Mouse (Mus musculus): Measurements from ENCODE around the gene Cib3.

The Cib3 gene

DNA sequence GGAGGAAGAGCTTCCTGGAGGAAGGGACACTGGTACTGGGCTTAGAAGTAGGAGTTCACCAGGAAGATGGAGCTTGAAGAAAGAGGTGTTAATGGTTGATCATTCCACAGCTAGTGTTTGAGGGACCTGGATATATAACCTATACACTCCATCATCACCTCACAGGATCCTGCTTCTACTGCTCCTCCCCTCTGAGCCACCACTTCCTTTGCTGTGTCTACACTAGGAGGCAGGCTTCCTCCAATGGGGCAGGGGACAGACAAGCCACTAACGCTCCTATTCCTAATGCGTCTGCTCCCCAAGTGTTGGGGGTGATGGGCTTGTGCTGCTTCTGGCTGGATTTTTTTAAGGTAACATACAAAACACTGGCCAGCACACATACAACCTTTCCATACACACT is 1.9 kb downstream of the Cib3 start:
- no peak for DNase-seq (ENCODE audit: low spot score)

DNA sequence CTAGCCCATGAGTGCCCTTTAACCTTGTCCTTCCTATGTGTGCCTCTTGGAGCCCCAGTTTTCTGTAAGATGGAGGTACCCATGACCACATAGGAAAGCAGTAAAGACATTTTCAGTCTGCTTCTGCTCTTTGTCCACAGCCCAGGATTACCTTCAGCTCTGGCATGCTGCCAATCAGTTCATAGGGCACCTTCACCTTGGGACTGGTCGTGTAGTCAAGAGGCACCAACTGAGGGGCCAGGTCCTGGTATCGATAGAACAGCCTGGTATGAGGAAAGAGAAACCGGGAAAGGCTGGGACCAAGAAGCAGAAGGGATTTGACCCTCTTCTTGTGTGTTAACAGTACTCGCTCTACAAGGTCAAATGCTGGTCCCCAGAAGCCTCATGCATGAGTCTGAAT is 2.4 kb downstream of the Cib3 start:
- no peak for DNase-seq (ENCODE audit: low spot score)

DNA sequence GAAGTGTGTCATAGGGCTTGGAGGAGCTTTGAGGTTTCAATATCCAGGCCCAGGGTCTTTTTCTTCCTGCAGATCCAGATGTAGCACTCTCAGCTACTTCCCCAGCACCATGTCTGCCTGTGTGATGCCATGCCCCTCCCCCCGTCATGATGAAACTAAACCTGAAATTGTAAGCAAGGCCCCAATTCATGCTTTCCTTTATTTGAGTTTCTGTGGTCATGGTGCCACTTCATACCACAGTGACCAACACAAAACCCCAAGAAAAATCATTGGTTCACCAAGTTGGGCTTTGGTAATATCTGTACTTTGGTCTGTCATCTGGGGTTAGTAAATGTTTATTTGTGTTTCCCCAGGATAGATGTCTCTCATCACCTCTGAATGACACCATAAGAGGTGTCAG is 4.1 kb downstream of the Cib3 start:
- no peak for DNase-seq (ENCODE audit: low spot score)

DNA sequence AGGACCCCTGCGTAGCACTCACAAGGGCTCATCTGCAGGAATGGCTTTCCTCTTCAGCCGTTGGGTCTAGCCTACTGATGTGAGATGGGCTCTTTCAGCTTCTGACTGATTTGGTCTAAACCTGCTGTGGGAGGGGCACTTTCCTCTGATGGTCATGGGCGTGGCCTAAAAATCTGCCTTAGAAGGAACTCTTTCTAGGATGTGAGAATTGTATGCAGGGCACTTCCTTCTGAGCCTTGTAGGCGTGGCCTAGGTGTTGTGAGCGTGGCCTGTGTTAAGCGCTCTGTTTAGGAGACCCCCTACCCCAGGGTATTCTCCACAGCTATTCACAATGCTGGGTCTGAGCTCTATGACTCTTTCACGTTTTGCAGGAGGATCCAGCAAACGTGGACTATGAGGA is 14.6 kb downstream of the Cib3 start:
- DNase-seq (ENCODE audit: low spot score), result no peak

DNA sequence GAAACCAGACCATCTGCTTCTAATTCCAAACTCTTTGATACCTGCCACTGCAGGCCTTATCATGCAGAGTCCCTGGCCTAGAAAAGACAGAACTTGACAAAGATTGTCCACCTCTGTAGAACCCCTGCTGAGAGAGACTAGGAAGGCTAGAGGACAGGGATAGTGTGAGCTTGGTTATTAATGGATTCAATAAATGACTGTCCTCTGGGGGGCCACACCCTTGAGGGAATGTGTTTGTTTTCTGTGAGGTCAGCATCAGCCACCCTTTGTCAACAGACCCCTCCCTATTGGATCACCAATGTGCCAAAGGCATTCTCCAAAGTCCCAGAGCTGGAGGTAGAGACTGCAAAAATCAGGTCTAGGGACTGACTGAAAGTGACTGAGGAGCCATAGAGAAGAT is 20.6 kb downstream of the Cib3 start:
- no peak for DNase-seq (ENCODE audit: low spot score)

DNA sequence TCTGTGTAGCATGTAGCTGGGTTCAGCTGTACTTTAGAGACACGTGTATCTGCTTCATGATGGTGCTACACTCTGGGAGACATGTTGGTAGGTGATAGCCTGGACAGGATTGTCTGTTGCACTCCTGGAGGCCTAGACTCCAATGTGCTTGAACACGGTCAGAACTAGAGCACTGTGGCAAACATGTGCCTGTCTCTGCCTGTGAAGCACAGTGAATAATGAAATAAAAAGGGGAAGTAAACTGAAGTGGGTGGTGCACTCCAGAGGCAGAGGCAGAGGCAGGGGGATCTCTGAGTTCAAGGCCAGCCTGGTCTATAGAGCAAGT is 22.5 kb downstream of the Cib3 start:
- DNase-seq (ENCODE audit: low spot score), result no peak

DNA sequence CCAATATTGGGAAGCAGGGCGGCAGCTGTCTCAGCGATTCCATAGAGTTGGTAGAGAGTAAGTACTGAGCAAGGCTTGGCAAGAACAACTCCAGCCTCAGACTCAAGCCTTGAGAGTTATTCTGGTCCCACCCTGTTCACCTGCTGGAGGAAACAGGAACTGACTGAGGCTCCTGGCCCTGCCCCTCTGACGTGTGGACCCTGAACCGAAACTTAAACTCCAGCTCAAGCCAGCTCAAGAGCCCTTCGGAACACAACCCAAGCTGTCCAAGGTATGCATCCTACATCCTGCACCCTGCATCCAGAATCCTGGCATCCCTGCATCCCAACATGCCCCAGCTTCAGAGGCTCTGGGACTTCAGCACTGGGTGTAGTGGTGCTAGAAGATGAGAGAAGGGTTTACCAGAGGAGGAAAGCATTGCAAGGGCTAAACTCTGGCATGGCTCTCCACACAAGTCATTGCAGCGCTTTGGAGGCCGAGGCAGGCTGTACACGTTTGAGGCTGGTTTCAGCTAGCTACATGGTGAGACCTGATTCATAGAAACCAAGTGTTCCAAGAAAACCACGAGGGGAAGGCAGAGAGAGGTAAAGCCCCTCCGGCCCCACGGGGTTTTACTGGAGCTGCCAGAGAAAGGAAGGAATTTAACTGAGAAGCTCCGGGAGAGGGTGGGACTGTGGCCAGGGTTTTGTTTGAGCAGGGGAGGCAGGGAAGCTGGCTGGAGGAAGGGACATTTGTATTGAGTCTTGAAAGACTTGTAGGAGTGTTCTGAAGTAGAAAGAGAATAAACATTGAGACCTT is 23.0 kb downstream of the Cib3 start, which contains the start of gene Hsh2d:
Gene Hsh2d (plus strand): TSS at position 222 of the 798 bp plus-strand sequence.
- DNase-seq (ENCODE audit: low spot score), result no peak

DNA sequence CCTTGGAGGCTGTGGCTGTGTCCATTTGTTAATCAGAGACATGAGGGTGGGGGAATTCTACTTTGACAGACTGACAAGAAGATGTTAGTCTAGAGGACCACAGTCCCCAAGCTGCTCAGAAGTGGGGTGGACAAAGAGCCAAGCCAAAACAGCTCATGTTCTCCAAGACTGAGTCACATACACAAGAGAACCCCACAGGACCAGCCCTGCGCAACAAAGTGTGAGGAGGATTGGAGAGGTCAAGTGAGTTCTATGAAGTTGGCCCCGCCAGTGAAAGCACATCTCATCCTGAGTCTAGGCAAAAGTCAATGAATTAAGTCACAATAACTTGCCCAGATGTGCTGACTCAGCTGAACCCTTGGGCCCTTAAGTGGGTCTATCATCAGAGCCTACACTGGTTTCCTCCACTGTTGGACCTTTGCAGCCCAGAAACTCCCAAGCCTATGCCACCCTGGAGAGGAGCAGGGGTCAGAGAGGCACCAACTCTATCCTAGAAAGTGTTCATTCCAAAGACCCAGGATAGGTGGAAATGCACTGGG is 24.8 kb downstream of the Cib3 start:
- DNase-seq (ENCODE audit: low spot score), result no peak

DNA sequence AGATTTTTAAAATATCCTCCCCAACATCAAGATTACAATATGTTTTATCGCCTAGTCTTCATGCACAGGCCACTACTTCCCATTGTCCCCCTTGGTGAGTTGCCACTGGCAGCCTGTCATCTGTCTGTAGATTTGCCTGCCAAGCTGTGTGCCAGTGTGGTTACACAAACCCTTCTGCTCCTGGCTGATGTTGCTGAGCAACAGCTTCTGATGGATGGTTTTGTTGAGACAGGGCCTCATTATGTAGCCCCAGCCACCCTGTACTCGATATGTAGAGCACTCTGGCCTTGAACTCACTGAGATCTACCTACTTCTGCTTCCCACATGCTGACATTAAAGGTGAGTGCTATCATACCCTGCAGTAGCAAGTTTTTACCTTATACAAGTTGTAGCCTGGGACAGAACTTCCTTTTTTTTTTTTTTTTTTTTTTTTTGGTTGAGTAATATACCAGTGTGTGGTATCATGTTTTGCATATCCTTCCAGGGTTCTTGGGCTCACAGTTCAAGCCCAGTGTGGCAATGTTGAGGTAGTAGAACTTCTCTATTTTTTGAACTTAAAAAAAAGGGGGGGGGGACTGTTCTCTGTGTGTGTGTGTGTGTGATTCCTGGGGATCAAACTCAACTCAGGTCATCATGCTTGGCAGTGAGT is 29.0 kb downstream of the Cib3 start:
- DNase-seq (ENCODE audit: low spot score), result no peak

DNA sequence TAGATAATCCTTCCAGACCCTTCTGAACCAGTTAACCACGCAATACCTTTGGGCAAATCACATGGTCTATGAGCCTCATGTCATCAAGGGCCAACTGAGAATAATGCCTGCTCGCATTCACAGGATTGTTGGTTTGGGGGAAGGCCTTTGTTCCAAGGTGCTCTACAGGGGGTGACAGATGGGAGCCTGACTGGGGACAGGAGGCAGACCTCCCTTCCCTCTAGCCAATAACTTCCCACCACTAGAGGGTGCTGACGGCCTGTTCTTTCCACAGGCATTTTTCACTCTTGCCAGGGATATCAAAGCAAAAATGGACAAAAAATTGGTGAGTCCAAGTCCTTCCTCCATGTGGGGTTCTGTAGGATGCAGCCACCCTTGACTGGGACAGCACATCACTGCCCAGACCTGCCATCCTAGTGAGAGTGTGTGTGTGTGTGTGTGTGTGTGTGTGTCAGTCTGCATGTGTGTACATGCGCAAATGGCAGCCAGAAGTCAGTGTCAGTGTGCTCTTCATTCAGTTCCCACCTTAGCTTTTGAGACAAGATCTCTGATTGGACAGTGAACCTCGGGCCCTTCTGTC is 35.2 kb downstream of the Cib3 start:
- peak; percentile 15 for DNase-seq (ENCODE audit: low spot score)

DNA sequence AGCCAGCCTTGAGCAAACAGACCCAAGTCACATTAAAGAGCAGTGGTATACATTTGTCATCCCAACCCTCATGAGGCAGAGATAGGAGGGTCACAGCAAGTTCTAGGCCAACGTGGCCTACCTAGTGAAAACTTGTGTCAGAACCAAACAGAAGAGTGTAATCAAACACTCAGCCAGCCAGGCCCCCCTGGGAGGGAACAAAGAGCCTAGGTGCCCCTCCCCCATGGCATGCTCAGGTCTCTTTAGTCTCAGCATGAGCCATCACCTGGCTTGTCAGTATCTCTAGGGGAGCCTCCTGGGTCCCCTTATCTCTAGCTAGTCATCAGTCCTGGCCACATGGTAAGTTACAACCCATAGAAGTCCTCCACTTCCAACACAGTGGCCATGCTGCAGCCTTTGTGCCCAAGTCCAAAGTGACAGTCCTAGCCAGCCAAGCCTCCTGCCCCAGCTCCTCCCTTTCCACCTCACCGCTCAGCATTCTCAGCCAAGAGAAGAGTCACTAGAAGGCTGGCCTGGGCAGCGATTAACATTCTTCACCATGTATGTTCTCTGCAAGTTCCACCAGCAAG is 42.9 kb downstream of the Cib3 start:
- no peak for DNase-seq (ENCODE audit: low spot score)

DNA sequence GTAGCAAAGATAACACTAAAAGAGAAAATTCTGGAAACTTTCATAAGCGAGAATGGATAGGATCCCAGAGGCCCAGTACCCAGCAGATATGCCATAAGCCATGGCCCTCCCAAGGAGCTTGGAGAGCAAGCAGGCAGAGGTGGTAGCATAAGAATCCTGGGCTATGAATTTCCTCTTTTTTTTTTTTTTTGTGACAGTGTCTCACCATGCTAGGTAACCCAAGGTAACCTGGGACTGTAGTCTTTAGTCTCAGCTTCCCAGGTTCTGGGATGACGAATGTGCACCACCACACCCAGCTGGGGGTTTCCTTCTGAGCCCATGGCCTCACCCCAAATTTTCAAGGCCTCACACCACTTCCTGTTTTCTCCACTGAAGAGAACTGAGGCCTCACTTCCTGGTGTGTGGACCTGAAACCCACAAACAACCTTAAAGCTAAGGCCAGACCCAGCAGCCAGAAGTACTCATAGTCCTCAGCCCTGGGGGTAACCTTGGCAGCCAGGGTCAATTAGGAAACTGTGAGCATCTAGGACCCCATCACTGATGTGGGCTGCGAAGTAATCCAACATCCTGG is 43.5 kb downstream of the Cib3 start:
- DNase-seq (ENCODE audit: low spot score), result no peak

DNA sequence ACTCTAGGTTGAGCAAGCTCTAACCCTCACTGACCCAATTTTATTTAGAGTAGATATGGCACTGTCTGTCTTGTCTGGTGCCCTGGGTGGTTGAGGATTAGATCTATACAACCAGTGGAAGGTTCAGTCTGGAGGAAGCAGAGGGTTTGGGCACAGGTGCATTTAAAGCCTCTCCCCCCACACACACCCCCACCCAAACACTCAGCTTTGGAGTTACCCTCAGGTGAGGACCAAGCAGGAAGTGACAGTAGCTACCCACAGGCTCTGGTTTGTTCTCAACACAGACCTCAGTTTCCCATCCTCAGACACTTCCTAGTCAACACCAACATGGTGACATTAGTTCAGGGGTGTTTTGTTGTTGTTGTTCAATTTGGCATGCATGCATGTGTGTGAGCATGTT is 49.8 kb downstream of the Cib3 start:
- DNase-seq (ENCODE audit: low spot score), result no peak

DNA sequence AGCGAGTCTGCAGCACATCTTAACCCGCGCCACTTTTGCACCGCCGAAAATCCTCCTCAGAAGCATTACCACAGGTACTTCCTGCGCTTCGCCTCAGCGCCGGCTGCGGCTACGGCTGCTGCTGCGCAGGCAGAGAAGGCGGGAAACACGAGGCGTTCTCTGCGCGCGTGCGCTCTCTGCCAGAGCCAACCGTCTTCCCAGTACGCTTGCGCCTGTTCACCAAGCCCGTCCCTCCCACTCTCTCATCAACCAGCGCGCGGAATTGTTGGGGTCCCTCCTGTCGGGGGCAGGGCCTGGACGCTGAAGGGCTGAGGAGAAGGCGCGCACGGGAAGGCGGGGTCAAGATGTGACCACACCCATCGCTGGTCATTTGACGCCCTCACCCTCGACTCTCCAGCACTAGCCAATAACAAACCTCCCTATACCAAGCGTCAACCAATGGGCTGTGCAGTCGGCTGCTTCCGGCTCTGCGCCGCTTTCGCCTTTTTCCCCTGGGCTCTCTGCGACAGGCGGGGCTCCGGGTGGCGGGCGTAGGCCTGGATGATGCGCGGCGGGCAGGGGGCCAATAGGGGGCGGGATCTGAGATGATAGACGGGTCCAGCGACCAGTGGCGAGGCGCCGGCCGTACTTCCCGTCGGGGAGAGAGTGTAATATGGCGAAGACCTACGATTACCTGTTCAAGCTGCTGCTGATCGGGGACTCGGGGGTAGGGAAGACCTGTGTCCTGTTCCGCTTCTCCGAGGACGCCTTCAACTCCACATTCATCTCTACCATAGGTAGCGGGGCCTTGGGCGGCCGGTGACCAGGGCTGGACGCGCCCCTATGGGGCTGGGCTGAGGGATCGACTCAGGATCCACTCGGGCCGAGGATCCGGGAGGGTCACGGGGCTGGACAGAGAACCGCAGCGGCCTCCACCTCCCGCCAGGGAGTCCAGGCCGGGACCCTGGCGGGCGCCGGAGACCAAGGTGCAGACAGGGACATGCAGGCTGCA is 51.6 kb downstream of the Cib3 start, which contains the start of gene Rab8a:
Gene Rab8a (plus strand): TSS at position 494 of the 991 bp plus-strand sequence.
- peak; percentile 100 for DNase-seq (ENCODE audit: low spot score)

DNA sequence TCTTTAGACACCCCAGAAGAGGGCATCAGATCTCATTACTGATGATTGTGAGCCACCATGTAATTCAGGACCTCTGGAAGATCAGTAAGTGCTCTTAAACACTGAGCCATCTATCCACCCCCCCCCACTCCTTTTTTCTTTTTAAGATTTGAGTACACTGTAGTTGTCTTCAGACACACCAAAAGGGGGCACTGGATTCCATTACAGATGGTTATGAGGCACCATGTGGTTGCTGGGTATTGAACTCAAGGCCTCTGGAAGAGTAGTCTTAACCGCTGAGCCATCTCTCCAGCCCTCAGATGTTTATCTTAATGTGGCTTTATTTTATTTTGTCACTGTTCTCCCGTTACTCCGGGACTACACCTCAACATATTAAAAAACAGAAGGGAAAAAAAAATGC is 52.6 kb downstream of the Cib3 start:
- no peak for DNase-seq (ENCODE audit: low spot score)

DNA sequence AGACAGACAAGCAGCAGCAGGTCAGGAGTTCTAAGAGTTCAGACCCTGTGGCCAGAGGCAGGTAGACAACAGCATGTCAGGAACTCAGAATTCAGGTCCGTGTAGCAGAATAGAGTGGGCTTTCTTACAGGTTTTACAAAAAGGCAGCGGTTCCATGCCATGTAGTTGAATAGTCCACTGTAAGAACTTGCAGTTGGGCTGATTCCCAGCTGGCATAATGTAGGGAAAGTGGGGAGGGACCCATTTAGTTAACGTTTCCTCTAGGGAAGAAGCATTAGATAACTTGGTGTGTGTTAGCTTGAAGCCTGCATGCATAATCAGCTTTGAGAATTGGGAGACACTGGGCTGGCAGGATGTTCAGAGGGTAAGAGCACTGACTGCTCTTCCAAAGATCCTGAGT is 53.9 kb downstream of the Cib3 start:
- no peak for DNase-seq (ENCODE audit: low spot score)

DNA sequence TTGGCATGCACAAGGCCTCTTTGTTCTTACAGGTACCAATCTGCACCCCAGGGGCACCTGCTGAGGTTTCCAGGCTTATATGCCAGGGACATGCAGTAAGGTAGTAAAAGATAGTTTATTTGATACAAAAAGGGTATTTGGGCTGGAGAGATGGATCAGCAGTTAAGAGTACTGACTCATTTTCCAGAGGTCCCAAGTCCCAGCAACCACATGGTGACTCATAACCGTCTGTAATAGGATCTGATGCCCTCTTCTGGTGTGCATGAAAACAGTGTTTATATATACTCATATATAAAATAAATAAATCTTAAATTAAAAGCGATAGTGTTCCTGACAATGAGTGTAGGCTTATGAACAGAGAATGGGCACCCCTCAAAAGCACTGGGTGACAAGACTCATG is 54.5 kb downstream of the Cib3 start:
- no peak for DNase-seq (ENCODE audit: low spot score)

Measured in ovary, adult 18-20 months (tissue).